Mouse (Mus musculus): ENCODE measurements around the gene Trabd2b.

Trabd2b gene

GRCm38 (mm10) chr4:114501048-114501447 is 94.5 kb downstream of the Trabd2b start:
- 79% methylated on average over 1 of the region's 1 CpGs for WGBS

- WGBS = 81% methylated on average over 4 of the region's 4 CpGs
Measured at GRCm38 (mm10) chr4:114501611-114502010, 95.1 kb downstream of the Trabd2b start.

GRCm38 (mm10) chr4:114504227-114505041 is 97.9 kb downstream of the Trabd2b start:
- 73% methylated on average over 11 of the region's 11 CpGs for WGBS

- 92% methylated on average over 6 of the region's 6 CpGs for WGBS
Measured at GRCm38 (mm10) chr4:114509601-114510000, 103.1 kb downstream of the Trabd2b start.

GRCm38 (mm10) chr4:114511649-114512048 is 105.1 kb downstream of the Trabd2b start:
- 91% methylated on average over 3 of the region's 3 CpGs for WGBS

GRCm38 (mm10) chr4:114515330-114515771 is 108.8 kb downstream of the Trabd2b start:
- 25% methylated on average over 5 of the region's 5 CpGs for WGBS

- WGBS = 60% methylated on average over 4 of the region's 4 CpGs
Measured at GRCm38 (mm10) chr4:114516651-114517050, 110.1 kb downstream of the Trabd2b start.

GRCm38 (mm10) chr4:114518061-114518460 is 111.5 kb downstream of the Trabd2b start:
- 91% methylated on average over 3 of the region's 3 CpGs for WGBS

GRCm38 (mm10) chr4:114518571-114518970 is 112.0 kb downstream of the Trabd2b start:
- 89% methylated on average over 1 of the region's 1 CpGs for WGBS

GRCm38 (mm10) chr4:114519321-114519720 is 112.8 kb downstream of the Trabd2b start:
- WGBS = 89% methylated on average over 4 of the region's 4 CpGs

- 90% methylated on average over 3 of the region's 3 CpGs for WGBS
Measured at GRCm38 (mm10) chr4:114519966-114520365, 113.4 kb downstream of the Trabd2b start.

GRCm38 (mm10) chr4:114523335-114524188 is 117.0 kb downstream of the Trabd2b start:
- WGBS = 88% methylated on average over 5 of the region's 5 CpGs

- WGBS = 74% methylated on average over 6 of the region's 6 CpGs
Measured at GRCm38 (mm10) chr4:114531591-114531990, 125.1 kb downstream of the Trabd2b start.

- 79% methylated on average over 4 of the region's 4 CpGs for WGBS
Measured at GRCm38 (mm10) chr4:114533894-114534754, 127.6 kb downstream of the Trabd2b start.

GRCm38 (mm10) chr4:114537376-114537974 is 131.0 kb downstream of the Trabd2b start:
- 66% methylated on average over 6 of the region's 6 CpGs for WGBS

GRCm38 (mm10) chr4:114540031-114540430 is 133.5 kb downstream of the Trabd2b start:
- 93% methylated on average over 7 of the region's 7 CpGs for WGBS

GRCm38 (mm10) chr4:114541221-114541620 is 134.7 kb downstream of the Trabd2b start:
- WGBS = 67% methylated on average over 1 of the region's 1 CpGs

- 70% methylated on average over 4 of the region's 4 CpGs for WGBS
Measured at GRCm38 (mm10) chr4:114542136-114542535, 135.6 kb downstream of the Trabd2b start.

- 85% methylated on average over 3 of the region's 3 CpGs for WGBS
Measured at GRCm38 (mm10) chr4:114545481-114546200, 139.1 kb downstream of the Trabd2b start.

GRCm38 (mm10) chr4:114547658-114548448 is 141.3 kb downstream of the Trabd2b start:
- WGBS = 52% methylated on average over 8 of the region's 8 CpGs

Measured in cerebral cortex, adult 2 months (tissue).